Mouse (Mus musculus): ENCODE data around the gene Lkaaear1. TPM values are rescaled to one million over a fixed set of nuclear protein-coding genes. Genes with fewer than 3 reads are reported as not detected.

The Lkaaear1 gene
- polyA plus RNA-seq, 1 experiment from 2014 or later, result not detected

GRCm38 (mm10) chr2:181694581-181694980, 3.7 kb downstream of the Lkaaear1 start:
- Histone ChIP-seq H3K4me3 (peak overlapping the region; percentile 82; the same call in 1 of the 2 replicates), H3K27me3 (ENCODE audit: insufficient read depth, poor library complexity, severe bottlenecking) (peaks cover 31% of the 10 kb centered on the region), H3K4me1 (peaks cover 34% of the 10 kb centered on the region), H3K27ac (peak overlapping the region; percentile 92; the same call in 1 of the 2 replicates), H3K9me3 (no peaks in the 10 kb centered on the region), H3K36me3 (peaks cover 10% of the 10 kb centered on the region; the same call in 1 of the 2 replicates)
- no peak for DNase-seq (ENCODE audit: low spot score)
- WGBS, result 91% methylated on average over 3 of the region's 3 CpGs

DNA sequence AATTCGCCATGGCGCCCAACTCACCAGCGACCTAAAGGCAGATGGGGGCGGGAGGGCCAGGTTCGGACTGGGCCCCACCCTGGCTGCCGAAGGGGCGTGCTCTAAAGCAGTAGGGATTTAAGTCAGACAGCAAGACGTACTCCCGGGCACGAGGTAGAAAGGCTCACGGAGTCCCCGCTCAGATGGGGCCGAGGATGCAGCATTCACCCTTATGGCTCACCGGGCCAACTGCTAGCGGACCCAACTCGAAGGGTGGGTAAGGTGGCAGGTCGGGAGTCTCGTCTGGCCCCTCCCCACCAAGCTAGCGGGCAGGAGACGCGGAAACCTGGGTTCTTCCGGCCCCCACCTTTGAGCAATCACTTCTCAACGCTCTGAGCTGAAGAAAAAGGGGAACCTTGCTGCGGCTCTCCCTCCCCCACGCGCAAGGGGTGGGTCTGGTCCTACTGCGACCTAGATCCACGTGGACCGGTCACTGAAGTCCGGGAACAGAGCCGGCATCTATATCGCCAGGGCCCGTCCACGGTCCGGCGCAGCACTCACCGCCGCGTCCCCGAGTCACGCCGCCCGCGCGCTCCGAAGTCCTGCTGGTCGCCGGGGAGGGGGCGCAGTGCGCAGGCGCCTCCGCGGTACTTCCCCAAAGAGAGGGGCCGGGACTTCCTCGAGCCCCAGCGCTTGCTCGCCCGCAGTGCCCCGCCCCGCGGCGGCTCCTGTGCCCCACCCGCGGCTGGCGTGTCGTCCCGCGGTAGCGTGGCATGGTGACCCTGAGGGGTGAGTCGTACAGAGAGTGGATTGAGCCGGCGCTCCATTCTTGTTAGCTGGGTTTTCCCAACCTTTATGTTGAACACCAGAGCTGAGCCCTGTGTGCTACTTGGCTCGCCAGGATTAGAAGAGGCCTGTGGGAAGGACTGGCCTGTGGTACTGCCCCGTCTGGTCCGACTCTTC, 4.6 kb downstream of the Lkaaear1 start, which contains the start of gene Rgs19:
TSS of gene Rgs19 (minus strand) at position 639 of the 942 bp plus-strand sequence.
- Histone ChIP-seq H3K4me1 (peaks cover 37% of the 10 kb centered on the region), H3K4me3 (peak within 1 kb of the TSS; percentile 82), H3K36me3 (peaks cover 19% of the 10 kb centered on the region), H3K27ac (peak within 1 kb of the TSS; percentile 92), H3K9me3 (no peaks in the 10 kb centered on the region), H3K27me3 (ENCODE audit: insufficient read depth, poor library complexity, severe bottlenecking) (peaks cover 31% of the 10 kb centered on the region)
- DNase-seq (ENCODE audit: low spot score), result peak; percentile 92
- under 1% methylated on average over 75 of the region's 75 CpGs for WGBS

DNA sequence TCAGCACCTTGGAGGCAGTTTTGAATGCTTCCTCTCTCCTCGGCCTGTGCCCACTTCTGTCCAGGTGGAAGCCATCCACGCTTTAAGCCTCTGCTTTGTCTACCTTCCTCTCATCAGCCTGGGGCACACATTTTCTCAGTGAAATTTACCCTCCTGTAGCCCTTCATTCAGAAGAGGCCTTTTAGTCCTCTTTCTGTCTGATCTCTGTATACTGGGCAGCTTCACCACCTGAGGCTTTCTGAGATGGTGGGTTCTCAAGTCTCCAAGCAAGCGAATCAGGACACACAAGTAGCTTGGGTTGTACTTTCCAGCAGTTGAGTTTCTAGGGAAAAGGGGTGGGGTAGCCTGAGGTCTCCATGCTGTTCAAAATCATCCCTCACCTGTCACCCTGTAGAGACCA, 5.9 kb downstream of the Lkaaear1 start:
- 90% methylated on average over 3 of the region's 3 CpGs for WGBS
- peak; percentile 71 for DNase-seq (ENCODE audit: low spot score)
- Histone ChIP-seq H3K27ac (no peak overlapping the region), H3K27me3 (ENCODE audit: insufficient read depth, poor library complexity, severe bottlenecking) (peaks cover 26% of the 10 kb centered on the region), H3K4me3 (no peak overlapping the region), H3K4me1 (peaks cover 37% of the 10 kb centered on the region), H3K9me3 (no peaks in the 10 kb centered on the region), H3K36me3 (peaks cover 32% of the 10 kb centered on the region)

- H3K9me3 ChIP-seq, result no peaks in the 10 kb centered on the region
- no peak overlapping the region for H3K27ac ChIP-seq
- peaks cover 35% of the 10 kb centered on the region for H3K4me1 ChIP-seq
- H3K27me3 ChIP-seq (ENCODE audit: insufficient read depth, poor library complexity, severe bottlenecking), result peaks cover 18% of the 10 kb centered on the region
- H3K36me3 ChIP-seq, result peaks cover 39% of the 10 kb centered on the region
- 87% methylated on average over 4 of the region's 4 CpGs for WGBS
- peak; percentile 62 for DNase-seq (ENCODE audit: low spot score)
- no peak overlapping the region for H3K4me3 ChIP-seq
These were observed 6.7 kb downstream of the Lkaaear1 start for GRCm38 (mm10) chr2:181691571-181691970.

GRCm38 (mm10) chr2:181691083-181691482, 7.2 kb downstream of the Lkaaear1 start:
- H3K4me3 ChIP-seq, result no peak overlapping the region
- DNase-seq (ENCODE audit: low spot score), result no peak
- H3K27me3 ChIP-seq (ENCODE audit: insufficient read depth, poor library complexity, severe bottlenecking), result peaks cover 13% of the 10 kb centered on the region
- no peaks in the 10 kb centered on the region for H3K9me3 ChIP-seq
- 89% methylated on average over 6 of the region's 6 CpGs for WGBS
- H3K36me3 ChIP-seq, result peaks cover 44% of the 10 kb centered on the region
- no peak overlapping the region for H3K27ac ChIP-seq
- peaks cover 35% of the 10 kb centered on the region for H3K4me1 ChIP-seq

- H3K27me3 ChIP-seq (ENCODE audit: insufficient read depth, poor library complexity, severe bottlenecking), result no peaks in the 10 kb centered on the region
- peak; percentile 51 for DNase-seq (ENCODE audit: low spot score)
- 88% methylated on average over 10 of the region's 10 CpGs for WGBS
- no peak overlapping the region for H3K4me3 ChIP-seq
- peaks cover 35% of the 10 kb centered on the region for H3K4me1 ChIP-seq
- H3K9me3 ChIP-seq, result no peaks in the 10 kb centered on the region
- H3K36me3 ChIP-seq, result peaks cover 48% of the 10 kb centered on the region
- no peak overlapping the region for H3K27ac ChIP-seq
These were observed 8.6 kb downstream of the Lkaaear1 start for GRCm38 (mm10) chr2:181689466-181690160.

DNA sequence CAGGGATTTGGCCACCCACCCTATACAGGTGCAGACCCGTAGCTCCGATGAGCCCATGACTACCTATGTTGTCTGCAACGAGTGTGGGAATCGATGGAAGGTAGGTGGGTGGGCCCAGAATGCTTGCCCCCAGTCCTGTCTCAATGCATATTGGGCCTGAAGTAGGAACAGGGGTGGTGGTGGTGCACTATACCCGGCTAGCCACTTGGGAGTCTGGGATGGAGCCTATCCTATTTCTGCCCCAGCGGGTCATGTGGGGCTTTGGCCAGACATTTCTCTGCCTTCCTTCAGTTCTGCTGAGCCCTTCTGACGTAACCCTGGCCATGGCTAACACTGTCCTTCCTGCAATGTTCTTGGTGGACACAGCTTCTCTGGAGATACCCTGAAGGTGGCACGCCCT, 10.7 kb downstream of the Lkaaear1 start:
- 92% methylated on average over 8 of the region's 8 CpGs for WGBS
- Histone ChIP-seq H3K27me3 (ENCODE audit: insufficient read depth, poor library complexity, severe bottlenecking) (0 out of 2 replicates have a peak, but pooled peaks cover 8% of the 10 kb centered on the region), H3K27ac (no peak overlapping the region), H3K4me3 (no peak overlapping the region), H3K9me3 (no peaks in the 10 kb centered on the region), H3K36me3 (peaks cover 48% of the 10 kb centered on the region), H3K4me1 (peaks cover 21% of the 10 kb centered on the region)
- no peak for DNase-seq (ENCODE audit: low spot score)

GRCm38 (mm10) chr2:181685686-181686085, 12.6 kb downstream of the Lkaaear1 start:
- WGBS, result 87% methylated on average over 4 of the region's 4 CpGs
- peaks cover 13% of the 10 kb centered on the region for H3K4me1 ChIP-seq
- H3K27me3 ChIP-seq (ENCODE audit: insufficient read depth, poor library complexity, severe bottlenecking), result 0 out of 2 replicates have a peak, but pooled peaks cover 8% of the 10 kb centered on the region
- DNase-seq (ENCODE audit: low spot score), result peak; percentile 73
- no peak overlapping the region for H3K27ac ChIP-seq
- H3K4me3 ChIP-seq, result no peak overlapping the region
- peaks cover 44% of the 10 kb centered on the region for H3K36me3 ChIP-seq
- H3K9me3 ChIP-seq, result no peaks in the 10 kb centered on the region

DNA sequence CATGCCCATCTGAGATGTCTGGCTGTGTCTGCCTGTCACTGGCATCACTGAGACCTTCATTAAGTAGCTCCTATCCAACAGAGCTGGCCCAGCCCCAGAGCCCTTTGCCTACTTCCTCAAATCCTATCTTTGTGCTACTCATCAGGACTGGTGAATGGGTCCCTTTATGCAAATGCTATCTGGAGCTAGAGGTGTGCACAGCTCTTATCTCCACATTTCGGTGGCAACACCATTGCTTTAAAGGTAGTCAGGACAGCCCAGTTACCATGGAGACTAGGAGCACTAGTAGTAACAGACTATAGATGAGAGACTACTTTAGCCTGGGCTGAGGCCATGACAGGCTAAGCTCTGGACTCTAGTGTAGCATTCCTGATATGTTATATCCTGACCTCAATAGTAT, 13.5 kb downstream of the Lkaaear1 start:
- H3K4me1 ChIP-seq, result peaks cover 14% of the 10 kb centered on the region
- DNase-seq (ENCODE audit: low spot score), result no peak
- H3K27ac ChIP-seq, result no peak overlapping the region
- H3K9me3 ChIP-seq, result no peaks in the 10 kb centered on the region
- 0 out of 2 replicates have a peak, but pooled peaks cover 8% of the 10 kb centered on the region for H3K27me3 ChIP-seq (ENCODE audit: insufficient read depth, poor library complexity, severe bottlenecking)
- 52% methylated on average over 1 of the region's 1 CpGs for WGBS
- no peak overlapping the region for H3K4me3 ChIP-seq
- H3K36me3 ChIP-seq, result peaks cover 39% of the 10 kb centered on the region

DNA sequence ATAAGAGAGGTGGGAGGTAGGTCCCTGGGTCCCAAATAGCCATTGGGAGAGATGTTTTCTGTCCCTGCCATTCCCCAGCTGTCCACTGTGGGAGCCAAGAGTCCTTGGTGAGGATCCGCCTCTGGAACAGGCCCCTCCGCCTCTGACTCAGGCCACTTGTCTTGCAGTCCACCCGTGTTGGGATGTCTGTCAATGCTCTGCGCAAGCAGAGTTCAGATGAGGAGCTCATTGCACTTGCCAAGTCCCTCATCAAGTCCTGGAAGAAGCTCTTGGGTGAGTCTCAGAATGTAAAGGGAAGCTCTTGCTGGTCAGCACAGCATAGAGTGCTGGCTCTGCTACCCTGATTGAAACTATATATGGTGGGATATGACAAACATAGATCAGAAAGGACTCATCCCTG, 14.9 kb downstream of the Lkaaear1 start:
- H3K36me3 ChIP-seq, result peaks cover 27% of the 10 kb centered on the region
- no peak for DNase-seq (ENCODE audit: low spot score)
- H3K27ac ChIP-seq, result no peak overlapping the region
- H3K4me3 ChIP-seq, result no peak overlapping the region
- H3K9me3 ChIP-seq, result no peaks in the 10 kb centered on the region
- H3K27me3 ChIP-seq (ENCODE audit: insufficient read depth, poor library complexity, severe bottlenecking), result 0 out of 2 replicates have a peak, but pooled peaks cover 8% of the 10 kb centered on the region
- H3K4me1 ChIP-seq, result peaks cover 13% of the 10 kb centered on the region
- WGBS, result 64% methylated on average over 4 of the region's 4 CpGs

DNA sequence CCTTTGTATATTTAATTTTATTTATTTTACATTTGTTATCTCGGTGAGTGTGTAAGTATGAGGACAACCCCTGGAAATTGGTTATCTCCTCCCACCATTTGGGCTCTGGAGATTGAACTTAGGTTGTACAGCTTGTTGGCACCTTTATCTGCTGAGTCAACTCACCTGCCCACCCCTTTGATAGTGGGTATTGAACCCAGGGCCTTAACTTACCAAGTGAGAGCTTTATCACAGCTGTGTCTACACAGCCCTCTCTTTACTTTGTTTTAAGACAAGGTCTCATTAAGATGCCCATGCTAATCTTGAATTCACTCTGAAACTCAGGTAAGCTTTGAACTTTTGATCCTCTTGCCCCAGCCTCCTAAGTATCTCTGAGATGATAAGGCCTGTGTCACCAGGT, 16.3 kb downstream of the Lkaaear1 start:
- DNase-seq (ENCODE audit: low spot score), result no peak
- no peak overlapping the region for H3K27ac ChIP-seq
- no peaks in the 10 kb centered on the region for H3K9me3 ChIP-seq
- H3K4me1 ChIP-seq, result peaks cover 16% of the 10 kb centered on the region
- H3K36me3 ChIP-seq, result peaks cover 13% of the 10 kb centered on the region
- H3K27me3 ChIP-seq (ENCODE audit: insufficient read depth, poor library complexity, severe bottlenecking), result peaks cover 9% of the 10 kb centered on the region; the same call in 1 of the 2 replicates
- no peak overlapping the region for H3K4me3 ChIP-seq
- 74% methylated on average over 1 of the region's 1 CpGs for WGBS

DNA sequence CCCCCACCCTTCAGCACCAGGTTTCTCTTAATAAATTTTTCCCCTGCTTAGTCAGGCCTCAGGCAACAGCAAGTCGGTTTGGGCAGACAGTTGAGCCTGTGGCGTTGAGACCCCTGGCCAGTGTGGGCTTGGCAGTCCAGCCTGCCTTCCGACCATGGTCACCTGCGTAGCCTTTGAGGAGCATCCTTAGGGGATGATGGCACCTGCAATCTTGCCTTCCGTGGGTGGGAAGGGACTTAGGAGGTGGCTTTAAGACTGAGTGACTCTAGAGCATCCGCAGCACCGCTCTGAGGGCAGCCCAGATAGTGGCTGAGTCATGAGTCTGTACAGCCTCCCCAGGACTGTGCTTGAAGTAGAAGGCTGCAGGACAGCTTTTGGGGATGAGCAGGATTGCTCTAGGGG, 17.5 kb downstream of the Lkaaear1 start:
- Histone ChIP-seq H3K4me1 (peaks cover 23% of the 10 kb centered on the region), H3K27me3 (ENCODE audit: insufficient read depth, poor library complexity, severe bottlenecking) (peaks cover 11% of the 10 kb centered on the region; the same call in 1 of the 2 replicates), H3K9me3 (no peaks in the 10 kb centered on the region), H3K36me3 (no peaks in the 10 kb centered on the region), H3K4me3 (peak overlapping the region; percentile 78), H3K27ac (peak overlapping the region; percentile 91)
- peak; percentile 74 for DNase-seq (ENCODE audit: low spot score)
- 15% methylated on average over 7 of the region's 7 CpGs for WGBS
